Mouse (Mus musculus) kidney, postnatal 0 days (tissue): ENCODE data around the gene Stxbp5. TPM values are rescaled to one million over a fixed set of nuclear protein-coding genes. Genes with fewer than 3 reads are reported as not detected.

Experiments used
- ATAC-seq: fragments of 200-750 bp; cut with Nextera tagmentation; replicated peaks from 2 replicates; pipeline ENCODE4 v1.8.0; 2017; ENCODE audit warnings: low read depth, moderate number of reproducible peaks, moderate TSS enrichment, moderate library complexity; ENCODE audit not compliant: low FRiP score
- DNase-seq: peaks from one replicate; pipeline ENCODE4 v3.0.0-alpha.2; 2016; ENCODE audit warnings: low spot score
- H3K27ac ChIP-seq: fragments of 300-500 bp; sonication (generic); 2 replicates; pipeline ENCODE4 v1.5.1; 2014; ENCODE audit warnings: mild to moderate bottlenecking
- H3K27me3 ChIP-seq: fragments of 300-500 bp; sonication (generic); 2 replicates; pipeline ENCODE4 v1.6.1; 2014; ENCODE audit warnings: low read length, mixed read lengths; ENCODE audit not compliant: insufficient read depth
- H3K36me3 ChIP-seq: fragments of 300-500 bp; sonication (generic); 2 replicates; pipeline ENCODE4 v1.6.1; 2014; ENCODE audit warnings: low read length, mixed read lengths; ENCODE audit not compliant: insufficient read depth
- H3K4me1 ChIP-seq: fragments of 300-500 bp; sonication (generic); replicated peaks from 2 replicates; pipeline ENCODE4 v1.6.1; 2014; ENCODE audit warnings: antibody characterized with exemption, low read length, mixed read lengths; ENCODE audit not compliant: insufficient read depth
- H3K4me2 ChIP-seq: fragments of 300-500 bp; sonication (generic); 2 replicates; pipeline ENCODE4 v1.6.1; 2014; ENCODE audit warnings: mild to moderate bottlenecking, low read length, moderate library complexity, mixed read lengths
- H3K4me3 ChIP-seq: fragments of 300-500 bp; sonication (generic); replicated peaks from 2 replicates; pipeline ENCODE4 v1.5.1; 2014; ENCODE audit warnings: low read depth, low read length
- H3K9ac ChIP-seq: fragments of 300-500 bp; sonication (generic); 2 replicates; pipeline ENCODE4 v1.6.1; 2014; ENCODE audit warnings: low read depth, low read length
- H3K9me3 ChIP-seq: fragments of 300-500 bp; sonication (generic); replicated peaks from 2 replicates; pipeline ENCODE4 v1.6.1; 2016; ENCODE audit warnings: low read length, inconsistent platforms, mixed read lengths
- CTCF ChIP-seq: IDR thresholded peaks from 2 replicates; pipeline ENCODE4 v1.5.1; 2016; ENCODE audit warnings: antibody characterized with exemption, low read depth, mild to moderate bottlenecking, moderate library complexity
- WGBS: fragments of 180-500 bp; shearing (Covaris S2); extraction: QIAGEN DNeasy Blood & Tissue Kit; methylation state at CpG from one replicate; pipeline ENCODE4 v1.1.7; 2014; 5-methylcytosine and 5-hydroxymethylcytosine counted together
- polyA plus RNA-seq: library from polyadenylated mRNA; unstranded; fragments of >200 nt; fragmentation: Nextera tagmentation; extraction: Ambion mirVana; gene quantifications from 2 replicates; pipeline ENCODE4 v1.2.1, GENCODE M21; 2015

The Stxbp5 gene
- polyA plus RNA-seq, 1 experiment from 2014 or later = 3.4 TPM

GRCm38 (mm10) chr10:9866793-9867579, 33.9 kb downstream of the Stxbp5 start:
- H3K4me1 ChIP-seq = no peaks in the 10 kb centered on the region
- no peak overlapping the region for H3K4me2 ChIP-seq
- ATAC-seq = no peak
- H3K9me3 ChIP-seq = no peaks in the 10 kb centered on the region
- no peaks in the 10 kb centered on the region for H3K27me3 ChIP-seq
- WGBS = 56% methylated on average over 17 of the region's 17 CpGs
- 0 out of 2 replicates have a peak, but pooled peaks cover 3% of the 10 kb centered on the region for H3K36me3 ChIP-seq
- no peak overlapping the region for H3K27ac ChIP-seq
- peak; percentile 66 for DNase-seq
- TF ChIP-seq CTCF = peak; percentile 51
- no peak overlapping the region for H3K4me3 ChIP-seq
- no peak overlapping the region for H3K9ac ChIP-seq

GRCm38 (mm10) chr10:9860022-9860421, 40.9 kb downstream of the Stxbp5 start:
- 70% methylated on average over 4 of the region's 4 CpGs for WGBS
- Histone ChIP-seq H3K27ac (no peak overlapping the region), H3K36me3 (0 out of 2 replicates have a peak, but pooled peaks cover 3% of the 10 kb centered on the region), H3K4me3 (no peak overlapping the region), H3K9me3 (no peaks in the 10 kb centered on the region), H3K4me1 (no peaks in the 10 kb centered on the region), H3K27me3 (no peaks in the 10 kb centered on the region), H3K9ac (no peak overlapping the region), H3K4me2 (no peak overlapping the region)
- ATAC-seq (no peak), DNase-seq (no peak)
- no peak for TF ChIP-seq CTCF

DNA sequence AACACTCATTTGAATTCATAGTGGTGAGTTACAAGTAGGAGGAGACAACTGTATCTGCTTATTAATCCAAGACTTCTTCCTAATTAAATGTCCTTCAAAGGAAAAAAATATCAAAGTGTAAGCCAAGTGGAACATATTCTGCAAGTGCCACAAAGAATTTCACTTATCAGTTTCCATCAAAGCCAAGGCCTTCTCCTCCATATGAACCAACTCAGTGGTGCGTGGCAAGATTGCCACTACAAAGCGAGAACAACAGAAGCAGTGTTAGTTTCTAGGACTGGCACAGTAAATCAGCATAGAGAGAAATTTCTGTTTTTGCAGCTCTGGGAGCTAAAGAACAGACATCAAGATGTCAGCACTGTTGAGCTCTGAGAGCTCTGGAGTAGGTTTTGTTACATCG, 41.4 kb downstream of the Stxbp5 start:
- H3K36me3 ChIP-seq = 0 out of 2 replicates have a peak, but pooled peaks cover 3% of the 10 kb centered on the region
- H3K27me3 ChIP-seq = no peaks in the 10 kb centered on the region
- H3K4me3 ChIP-seq = no peak overlapping the region
- TF ChIP-seq CTCF = no peak
- no peaks in the 10 kb centered on the region for H3K4me1 ChIP-seq
- H3K4me2 ChIP-seq = no peak overlapping the region
- ATAC-seq = no peak
- H3K27ac ChIP-seq = no peak overlapping the region
- no peaks in the 10 kb centered on the region for H3K9me3 ChIP-seq
- DNase-seq = peak; percentile 35
- 62% methylated on average over 3 of the region's 3 CpGs for WGBS
- no peak overlapping the region for H3K9ac ChIP-seq

DNA sequence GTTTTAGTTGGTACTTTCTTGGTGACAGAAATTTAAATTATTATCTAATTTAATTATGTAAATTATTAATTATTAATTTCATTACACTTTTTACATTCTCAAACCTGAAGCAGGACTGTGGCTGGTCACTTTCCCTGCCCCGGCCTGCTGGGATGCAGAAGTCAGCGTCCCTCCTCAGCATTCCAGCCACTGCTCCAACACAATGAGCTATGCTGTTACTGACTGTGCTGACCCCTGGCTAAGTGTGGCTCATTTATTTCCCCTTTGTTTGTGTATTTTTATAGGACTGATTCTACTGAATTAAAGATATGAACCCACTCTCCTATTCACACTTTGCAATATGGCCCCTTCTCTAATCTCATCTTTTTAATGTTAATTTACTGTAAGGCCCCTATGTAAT, 43.0 kb downstream of the Stxbp5 start:
- H3K27ac ChIP-seq = no peak overlapping the region
- no peaks in the 10 kb centered on the region for H3K36me3 ChIP-seq
- H3K4me1 ChIP-seq = no peaks in the 10 kb centered on the region
- ATAC-seq (no peak), DNase-seq (no peak)
- H3K4me3 ChIP-seq = no peak overlapping the region
- no peak for TF ChIP-seq CTCF
- H3K27me3 ChIP-seq = no peaks in the 10 kb centered on the region
- H3K4me2 ChIP-seq = no peak overlapping the region
- H3K9ac ChIP-seq = no peak overlapping the region
- H3K9me3 ChIP-seq = no peaks in the 10 kb centered on the region
- WGBS = 72% methylated on average over 2 of the region's 2 CpGs

GRCm38 (mm10) chr10:9856792-9857191, 44.1 kb downstream of the Stxbp5 start:
- no peak overlapping the region for H3K4me3 ChIP-seq
- TF ChIP-seq CTCF = no peak
- DNase-seq (no peak), ATAC-seq (no peak)
- H3K9me3 ChIP-seq = no peaks in the 10 kb centered on the region
- H3K27ac ChIP-seq = no peak overlapping the region
- WGBS = 72% methylated on average over 9 of the region's 9 CpGs
- H3K4me2 ChIP-seq = no peak overlapping the region
- no peaks in the 10 kb centered on the region for H3K36me3 ChIP-seq
- H3K4me1 ChIP-seq = no peaks in the 10 kb centered on the region
- H3K9ac ChIP-seq = no peak overlapping the region
- H3K27me3 ChIP-seq = no peaks in the 10 kb centered on the region

- DNase-seq (no peak), ATAC-seq (no peak)
- Histone ChIP-seq H3K9ac (no peak overlapping the region), H3K4me3 (no peak overlapping the region), H3K27me3 (no peaks in the 10 kb centered on the region), H3K36me3 (peaks cover 4% of the 10 kb centered on the region; the same call in 1 of the 2 replicates), H3K4me1 (no peaks in the 10 kb centered on the region), H3K27ac (no peak overlapping the region), H3K9me3 (no peaks in the 10 kb centered on the region), H3K4me2 (no peak overlapping the region)
- no peak for TF ChIP-seq CTCF
- 88% methylated on average over 4 of the region's 4 CpGs for WGBS
Measured at GRCm38 (mm10) chr10:9846408-9846807, 54.5 kb downstream of the Stxbp5 start.
